Mouse (Mus musculus) R1 (cell line): ENCODE results near the gene Cd86.

Source experiments
- DNase-seq: peaks from one replicate; pipeline ENCODE4 v3.0.0-alpha.2; 2018; ENCODE audit warnings: low read depth, low spot score

The Cd86 gene

GRCm38 (mm10) chr16:36665782-36666181, at the start of gene Cd86:
Gene Cd86, minus strand, starts transcription at chr16:36666081.
- no peak for DNase-seq

GRCm38 (mm10) chr16:36711760-36712159, 45.9 kb upstream of the Cd86 start:
- no peak for DNase-seq

GRCm38 (mm10) chr16:36710794-36711193, 44.9 kb upstream of the Cd86 start:
- peak; percentile 81 for DNase-seq

- DNase-seq, result peak; percentile 42
Measured at GRCm38 (mm10) chr16:36709405-36709804, 43.5 kb upstream of the Cd86 start.

- no peak for DNase-seq
Measured at GRCm38 (mm10) chr16:36708751-36709150, 42.9 kb upstream of the Cd86 start.

GRCm38 (mm10) chr16:36707702-36708423, 42.0 kb upstream of the Cd86 start:
- peak; percentile 95 for DNase-seq

- no peak for DNase-seq
Measured at GRCm38 (mm10) chr16:36700484-36700883, 34.6 kb upstream of the Cd86 start.

- DNase-seq, result no peak
Measured at GRCm38 (mm10) chr16:36697331-36697730, 31.4 kb upstream of the Cd86 start.

- DNase-seq, result no peak
Measured at GRCm38 (mm10) chr16:36694798-36695290, 29.0 kb upstream of the Cd86 start.

- DNase-seq, result peak; percentile 24
Measured at GRCm38 (mm10) chr16:36693818-36694413, 28.0 kb upstream of the Cd86 start, which contains the start of gene Ildr1. Gene Ildr1, plus strand, starts transcription at chr16:36693978.

- no peak for DNase-seq
Measured at GRCm38 (mm10) chr16:36691484-36691883, 25.6 kb upstream of the Cd86 start.

- no peak for DNase-seq
Measured at GRCm38 (mm10) chr16:36688076-36688475, 22.2 kb upstream of the Cd86 start.

GRCm38 (mm10) chr16:36684325-36684918, 18.5 kb upstream of the Cd86 start:
- DNase-seq, result no peak

- no peak for DNase-seq
Measured at GRCm38 (mm10) chr16:36681829-36682228, 15.9 kb upstream of the Cd86 start.

- DNase-seq, result no peak
Measured at GRCm38 (mm10) chr16:36675902-36676301, 10.0 kb upstream of the Cd86 start.

- DNase-seq, result peak; percentile 92
Measured at GRCm38 (mm10) chr16:36675304-36675703, 9.4 kb upstream of the Cd86 start.

GRCm38 (mm10) chr16:36674457-36675204, 8.8 kb upstream of the Cd86 start:
- DNase-seq, result peak; percentile 60

GRCm38 (mm10) chr16:36673196-36673595, 7.3 kb upstream of the Cd86 start:
- DNase-seq, result no peak

GRCm38 (mm10) chr16:36670590-36670989, 4.7 kb upstream of the Cd86 start:
- DNase-seq, result no peak

- no peak for DNase-seq
Measured at GRCm38 (mm10) chr16:36666448-36667017, 652 bp upstream of the Cd86 start.

- DNase-seq, result no peak
Measured at GRCm38 (mm10) chr16:36663484-36663883, 2.4 kb downstream of the Cd86 start.

GRCm38 (mm10) chr16:36661330-36661729, 4.6 kb downstream of the Cd86 start:
- DNase-seq, result no peak
